Mouse (Mus musculus): ENCODE results near the gene Ptafr. TPM values are rescaled to one million over a fixed set of nuclear protein-coding genes. Genes with fewer than 3 reads are reported as not detected.
"Not testable (repeated sequence)": the region's sequence is repeated elsewhere in the genome, so short reads cannot be mapped to it uniquely, and the experiment has no call there.

Ptafr gene
- polyA plus RNA-seq, 1 experiment: 2.1 TPM

- no peak for DNase-seq (ENCODE audit: low read depth, low spot score)
- WGBS: 24% methylated on average over 5 of the region's 5 CpGs
These were observed 9.6 kb upstream of the Ptafr start for GRCm38 (mm10) chr4:132554221-132554620.

GRCm38 (mm10) chr4:132554653-132555052 lies 9.2 kb upstream of the Ptafr start:
- 34% methylated on average over 8 of the region's 8 CpGs for WGBS

DNA sequence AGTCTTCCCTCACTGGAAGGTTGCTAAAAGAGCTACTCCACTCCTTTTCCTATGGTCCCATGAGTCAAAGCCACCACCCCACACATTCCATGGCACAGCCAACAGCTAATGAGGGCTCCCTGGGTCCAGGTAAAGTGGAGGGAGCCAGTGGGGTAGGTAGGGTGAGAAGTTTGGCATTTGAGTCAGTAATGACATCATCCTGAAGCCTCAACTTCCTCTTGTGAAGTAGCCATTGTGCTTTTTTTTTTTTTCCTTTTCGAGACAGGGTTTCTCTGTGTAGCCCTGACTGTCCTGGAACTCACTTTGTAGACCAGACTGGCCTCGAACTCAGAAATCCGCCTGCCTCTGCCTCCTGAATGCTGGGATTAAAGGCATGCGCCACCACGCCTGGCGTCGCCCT lies 8.3 kb upstream of the Ptafr start:
- DNase-seq (ENCODE audit: low read depth, low spot score): not testable (repeated sequence)
- 89% methylated on average over 7 of the region's 7 CpGs for WGBS

More at GRCm38 (mm10) chr4:132554653-132555052, 9.2 kb upstream of the Ptafr start:
- peak; percentile 25 for DNase-seq (ENCODE audit: low read depth, low spot score)

GRCm38 (mm10) chr4:132563261-132563660 lies 606 bp upstream of the Ptafr start:
- no peak for DNase-seq (ENCODE audit: low read depth, low spot score)
- 54% methylated on average over 3 of the region's 3 CpGs for WGBS

DNA sequence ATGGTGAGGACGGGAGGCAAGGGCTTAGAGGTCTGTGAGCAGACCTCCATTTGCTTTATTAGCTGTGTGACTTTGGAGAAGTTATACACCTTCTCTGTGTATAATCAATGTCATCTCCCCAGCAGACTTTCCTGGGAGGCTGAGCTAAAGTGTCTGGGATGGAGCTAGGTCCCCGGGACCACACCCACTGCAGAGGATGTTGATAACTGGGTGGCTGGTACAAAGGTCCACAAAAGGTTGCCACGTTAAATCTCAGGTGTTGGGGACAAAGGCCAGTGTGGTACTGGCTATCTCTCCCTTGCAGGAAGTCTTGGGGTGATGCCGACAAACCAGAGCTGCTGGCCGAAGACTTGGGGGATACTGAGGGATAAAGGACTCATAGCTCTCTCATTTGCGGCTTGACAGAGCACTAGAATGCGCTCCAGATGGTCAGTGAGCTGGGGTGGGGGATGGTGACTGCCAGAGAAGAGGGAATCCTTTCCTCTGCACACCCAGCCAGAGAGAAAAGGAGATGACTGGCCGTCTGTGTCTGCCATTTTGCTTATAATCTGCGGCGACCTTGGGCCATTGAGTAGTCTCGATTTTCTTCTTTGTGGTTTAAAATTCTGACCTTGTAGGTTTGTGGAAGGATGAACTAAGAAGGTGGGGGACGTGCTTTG lies 1.4 kb downstream of the Ptafr start:
- DNase-seq (ENCODE audit: low read depth, low spot score): peak; percentile 19
- 56% methylated on average over 12 of the region's 12 CpGs for WGBS

DNA sequence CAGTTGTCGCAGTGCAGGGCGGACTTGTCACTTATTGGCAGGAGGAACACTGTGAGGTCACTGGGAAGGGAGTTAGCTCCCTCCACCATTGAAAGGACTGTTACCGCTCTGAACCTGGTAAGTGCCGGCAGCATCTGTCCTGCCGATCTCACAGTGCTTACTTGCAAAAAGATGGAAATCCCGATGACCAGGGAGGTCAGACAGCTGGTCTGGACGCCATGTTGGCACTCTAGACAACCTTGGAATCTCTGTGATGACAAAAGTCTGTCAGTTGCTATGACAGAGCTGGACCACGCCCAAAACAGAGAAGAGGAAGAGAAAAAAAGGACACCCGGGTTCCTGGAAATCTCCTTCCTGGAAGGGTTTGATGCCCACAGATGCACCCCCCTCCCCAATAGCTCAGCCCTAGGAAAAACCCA lies 3.5 kb downstream of the Ptafr start:
- 51% methylated on average over 9 of the region's 9 CpGs for WGBS
- DNase-seq (ENCODE audit: low read depth, low spot score): no peak

- DNase-seq (ENCODE audit: low read depth, low spot score): no peak
- 94% methylated on average over 5 of the region's 5 CpGs for WGBS
These were observed 5.2 kb downstream of the Ptafr start for GRCm38 (mm10) chr4:132569115-132569514.

- WGBS: 53% methylated on average over 9 of the region's 9 CpGs
- DNase-seq (ENCODE audit: low read depth, low spot score): no peak
These were observed 7.3 kb downstream of the Ptafr start for GRCm38 (mm10) chr4:132571190-132571589.

GRCm38 (mm10) chr4:132573327-132573726 lies 9.5 kb downstream of the Ptafr start:
- DNase-seq (ENCODE audit: low read depth, low spot score): no peak

DNA sequence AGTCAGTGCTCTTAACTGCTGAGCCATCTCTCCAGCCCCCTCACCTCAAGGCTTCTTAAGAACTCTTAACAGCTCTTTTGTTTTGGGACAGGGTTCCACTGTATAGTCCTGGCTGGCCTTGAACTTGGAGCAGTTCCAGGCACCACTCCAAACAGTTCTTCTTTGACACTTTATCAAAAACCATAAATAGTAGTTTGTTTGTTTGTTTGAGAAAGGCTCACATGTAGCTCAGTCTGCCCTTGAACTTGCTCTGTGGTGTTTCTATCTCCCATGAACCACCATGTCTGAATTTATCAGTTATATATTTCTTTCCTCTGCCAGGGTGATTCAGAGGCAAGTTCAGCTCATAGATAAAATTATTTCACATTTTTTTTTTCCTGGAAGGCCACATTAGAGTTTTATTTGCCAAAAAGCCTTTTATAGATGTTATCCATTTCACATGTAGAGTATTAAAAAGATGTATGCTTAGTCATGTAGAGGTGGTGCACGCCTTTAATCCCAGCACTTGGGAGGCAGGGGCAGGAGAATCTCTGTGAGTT lies 11.0 kb downstream of the Ptafr start:
- 85% methylated on average over 1 of the region's 1 CpGs for WGBS
- no peak for DNase-seq (ENCODE audit: low read depth, low spot score)

More at GRCm38 (mm10) chr4:132573327-132573726, 9.5 kb downstream of the Ptafr start:
- WGBS: 32% methylated on average over 11 of the region's 11 CpGs

DNA sequence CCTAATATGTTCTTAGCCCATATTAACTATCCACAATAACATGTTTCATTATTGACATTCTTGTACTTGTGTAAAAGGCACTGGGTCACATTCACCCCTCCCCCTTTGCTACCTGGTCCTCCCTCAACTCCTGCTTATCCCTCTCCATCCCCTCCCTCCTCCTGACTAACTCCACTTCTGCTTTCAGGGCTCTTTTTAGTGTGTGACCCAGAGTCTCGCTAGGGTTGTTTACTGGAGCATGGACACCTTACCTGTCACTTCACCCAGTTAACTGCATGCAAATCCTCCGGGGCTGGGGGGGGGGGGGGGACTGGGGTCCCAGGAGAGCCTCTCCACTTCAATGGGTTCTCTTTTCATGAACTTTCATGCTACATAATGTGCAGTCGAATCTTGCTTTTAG lies 19.9 kb downstream of the Ptafr start:
- 48% methylated on average over 3 of the region's 3 CpGs for WGBS
- no peak for DNase-seq (ENCODE audit: low read depth, low spot score)

DNA sequence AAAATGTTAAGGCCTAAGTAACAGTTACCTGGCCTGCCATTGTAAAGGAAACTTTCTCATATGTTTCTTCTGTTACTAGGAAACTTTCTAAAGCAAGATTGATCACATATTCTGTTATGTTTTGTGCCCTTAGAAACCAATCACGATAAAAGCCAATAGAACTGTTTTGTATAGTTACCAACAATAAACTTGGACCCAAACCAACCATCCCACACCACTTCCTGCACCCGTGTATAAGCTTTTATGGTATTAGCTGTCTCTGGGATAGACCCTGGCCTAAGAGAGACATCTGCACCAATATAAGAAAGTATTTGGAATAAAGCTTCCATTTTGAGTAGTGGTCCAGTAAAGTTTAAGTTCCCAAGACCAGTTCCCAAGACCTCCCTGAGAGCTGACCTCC lies 21.1 kb downstream of the Ptafr start:
- WGBS: 19% methylated on average over 2 of the region's 2 CpGs
- no peak for DNase-seq (ENCODE audit: low read depth, low spot score)

GRCm38 (mm10) chr4:132586282-132586681 lies 22.4 kb downstream of the Ptafr start:
- WGBS: 94% methylated on average over 4 of the region's 4 CpGs

GRCm38 (mm10) chr4:132588512-132588911 lies 24.6 kb downstream of the Ptafr start:
- no peak for DNase-seq (ENCODE audit: low read depth, low spot score)
- WGBS: 62% methylated on average over 3 of the region's 3 CpGs

More at GRCm38 (mm10) chr4:132586282-132586681, 22.4 kb downstream of the Ptafr start:
- no peak for DNase-seq (ENCODE audit: low read depth, low spot score)

- 73% methylated on average over 10 of the region's 10 CpGs for WGBS
These were observed 26.8 kb downstream of the Ptafr start for GRCm38 (mm10) chr4:132590642-132591041.

GRCm38 (mm10) chr4:132592958-132593357 lies 29.1 kb downstream of the Ptafr start:
- WGBS: 76% methylated on average over 9 of the region's 9 CpGs
- DNase-seq (ENCODE audit: low read depth, low spot score): no peak

More at GRCm38 (mm10) chr4:132590642-132591041, 26.8 kb downstream of the Ptafr start:
- no peak for DNase-seq (ENCODE audit: low read depth, low spot score)

DNA sequence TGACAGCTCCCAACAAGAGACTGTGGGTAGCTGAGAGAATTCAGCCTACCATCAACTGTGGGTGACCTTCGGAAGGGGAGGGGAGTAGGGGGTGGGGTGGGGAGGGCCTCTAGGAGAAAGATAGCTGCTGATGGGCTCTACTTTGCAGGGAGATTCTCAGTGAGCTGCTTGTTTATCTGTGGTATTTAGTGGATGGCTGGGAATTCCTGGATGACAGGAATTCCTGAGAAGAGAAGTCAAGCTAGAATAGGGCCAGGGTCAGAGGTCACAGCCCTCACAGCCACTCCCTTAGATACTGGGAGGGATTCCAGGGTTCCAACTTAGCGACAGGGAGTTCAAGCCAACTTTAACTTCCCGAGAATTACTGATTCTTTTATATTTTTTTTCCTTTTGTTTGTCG lies 30.3 kb downstream of the Ptafr start:
- 29% methylated on average over 4 of the region's 4 CpGs for WGBS
- DNase-seq (ENCODE audit: low read depth, low spot score): no peak

- WGBS: 83% methylated on average over 2 of the region's 2 CpGs
- no peak for DNase-seq (ENCODE audit: low read depth, low spot score)
These were observed 35.0 kb downstream of the Ptafr start for GRCm38 (mm10) chr4:132598861-132599260.

- 77% methylated on average over 3 of the region's 3 CpGs for WGBS
- DNase-seq (ENCODE audit: low read depth, low spot score): no peak
These were observed 35.9 kb downstream of the Ptafr start for GRCm38 (mm10) chr4:132599764-132600163.

GRCm38 (mm10) chr4:132600465-132600864 lies 36.6 kb downstream of the Ptafr start:
- 83% methylated on average over 6 of the region's 6 CpGs for WGBS
- no peak for DNase-seq (ENCODE audit: low read depth, low spot score)

DNA sequence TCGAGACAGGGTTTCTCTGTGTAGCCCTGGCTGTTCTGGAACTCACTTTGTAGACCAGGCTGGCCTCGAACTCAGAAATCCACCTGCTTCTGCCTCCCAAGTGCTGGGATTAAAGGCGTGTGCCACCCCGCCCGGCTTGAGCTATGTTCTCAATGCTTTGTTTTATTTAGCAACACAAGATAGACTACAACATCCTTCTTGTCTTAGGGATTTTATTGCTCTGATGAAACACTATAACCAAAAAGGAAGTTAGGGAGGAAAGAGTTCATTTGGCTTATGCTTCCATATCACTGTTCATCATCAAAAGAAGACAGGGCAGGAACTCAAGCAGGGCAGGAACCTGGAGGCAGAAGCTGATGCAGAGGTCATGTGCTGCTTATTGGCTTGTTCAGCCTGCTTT lies 37.4 kb downstream of the Ptafr start:
- DNase-seq (ENCODE audit: low read depth, low spot score): not testable (repeated sequence)
- WGBS: 78% methylated on average over 5 of the region's 5 CpGs
